Mouse (Mus musculus) forebrain, embryonic 11.5 days (tissue): ENCODE measurements around the gene Fam118a. TPM values are rescaled to one million over a fixed set of nuclear protein-coding genes. Genes with fewer than 3 reads are reported as not detected.
A peak's percentile ranks its signal among the peaks of the same experiment; 100 is the strongest.

Source experiments
- ATAC-seq: fragments of 200-750 bp; cut with Nextera tagmentation; replicated peaks from 2 replicates; pipeline ENCODE4 v1.8.0; 2017; ENCODE audit warnings: moderate TSS enrichment; ENCODE audit not compliant: low FRiP score
- DNase-seq: peaks from one replicate; pipeline ENCODE4 v3.0.0-alpha.2; 2017; ENCODE audit warnings: low spot score
- H3K27ac ChIP-seq: fragments of 300-500 bp; sonication (generic); 2 replicates; pipeline ENCODE4 v1.5.1; 2014; ENCODE audit warnings: low read depth, low read length
- H3K27me3 ChIP-seq: fragments of 300-500 bp; sonication (generic); 2 replicates; pipeline ENCODE4 v1.6.1; 2014; ENCODE audit warnings: mild to moderate bottlenecking, low read length, mixed read lengths; ENCODE audit not compliant: control insufficient read depth, insufficient read depth
- H3K36me3 ChIP-seq: fragments of 300-500 bp; sonication (generic); 2 replicates; pipeline ENCODE4 v1.6.1; 2014; ENCODE audit warnings: mild to moderate bottlenecking, low read length, moderate library complexity, mixed read lengths; ENCODE audit not compliant: control insufficient read depth, insufficient read depth
- H3K4me1 ChIP-seq: fragments of 300-500 bp; sonication (generic); replicated peaks from 2 replicates; pipeline ENCODE4 v1.6.1; 2014; ENCODE audit warnings: low read length, mixed read lengths; ENCODE audit not compliant: control insufficient read depth, insufficient read depth
- H3K4me2 ChIP-seq: fragments of 300-500 bp; sonication (generic); 2 replicates; pipeline ENCODE4 v1.6.1; 2014; ENCODE audit warnings: low read depth, mild to moderate bottlenecking, low read length, moderate library complexity, mixed read lengths; ENCODE audit not compliant: severe bottlenecking
- H3K4me3 ChIP-seq: fragments of 300-500 bp; sonication (generic); 2 replicates; pipeline ENCODE4 v1.5.1; 2014; ENCODE audit warnings: low read depth, low read length
- H3K9ac ChIP-seq: fragments of 300-500 bp; sonication (generic); 2 replicates; pipeline ENCODE4 v1.6.1; 2014; ENCODE audit warnings: low read length
- H3K9me3 ChIP-seq: fragments of 300-500 bp; sonication (generic); 2 replicates; pipeline ENCODE4 v1.6.1; 2016; ENCODE audit warnings: low read length, mixed read lengths; ENCODE audit not compliant: control insufficient read depth
- WGBS: fragments of 180-500 bp; shearing (Covaris S2); extraction: QIAGEN DNeasy Blood & Tissue Kit; methylation state at CpG from one replicate; pipeline ENCODE4 v1.1.7; 2014; 5-methylcytosine and 5-hydroxymethylcytosine counted together
- polyA plus RNA-seq: library from polyadenylated mRNA; unstranded; fragments of >200 nt; fragmentation: Nextera tagmentation; extraction: Ambion mirVana; gene quantifications from 2 replicates; pipeline ENCODE4 v1.2.1, GENCODE M21; 2014

Gene Fam118a
- polyA plus RNA-seq, 1 experiment from 2014 or later = 27.4 TPM

GRCm38 (mm10) chr15:84987874-84988825 is 40.6 kb upstream of the Fam118a start, which contains the start of gene 5031439G07Rik:
Gene 5031439G07Rik, minus strand, starts transcription at chr15:84988551.
- H3K4me3 ChIP-seq = peak within 1 kb of the TSS; percentile 88
- peak; percentile 92 for ATAC-seq
- H3K4me2 ChIP-seq = peak within 1 kb of the TSS; percentile 78
- DNase-seq = peak; percentile 99
- no peaks in the 10 kb centered on the region for H3K9me3 ChIP-seq
- no peaks in the 10 kb centered on the region for H3K27me3 ChIP-seq
- H3K27ac ChIP-seq = no peak within 1 kb of the TSS
- no peaks in the 10 kb centered on the region for H3K36me3 ChIP-seq
- peak within 1 kb of the TSS; percentile 87 for H3K9ac ChIP-seq
- 2% methylated on average over 44 of the region's 59 CpGs for WGBS
- H3K4me1 ChIP-seq = peaks cover 4% of the 10 kb centered on the region; the same call in 1 of the 2 replicates

GRCm38 (mm10) chr15:84989098-84989497 is 39.6 kb upstream of the Fam118a start:
- peaks cover 4% of the 10 kb centered on the region; the same call in 1 of the 2 replicates for H3K4me1 ChIP-seq
- DNase-seq (peak; percentile 26), ATAC-seq (no peak)
- H3K4me2 ChIP-seq = no peak overlapping the region
- H3K36me3 ChIP-seq = no peaks in the 10 kb centered on the region
- WGBS = 72% methylated on average over 3 of the region's 3 CpGs
- no peaks in the 10 kb centered on the region for H3K27me3 ChIP-seq
- H3K27ac ChIP-seq = no peak overlapping the region
- no peaks in the 10 kb centered on the region for H3K9me3 ChIP-seq
- H3K9ac ChIP-seq = no peak overlapping the region
- H3K4me3 ChIP-seq = no peak overlapping the region

DNA sequence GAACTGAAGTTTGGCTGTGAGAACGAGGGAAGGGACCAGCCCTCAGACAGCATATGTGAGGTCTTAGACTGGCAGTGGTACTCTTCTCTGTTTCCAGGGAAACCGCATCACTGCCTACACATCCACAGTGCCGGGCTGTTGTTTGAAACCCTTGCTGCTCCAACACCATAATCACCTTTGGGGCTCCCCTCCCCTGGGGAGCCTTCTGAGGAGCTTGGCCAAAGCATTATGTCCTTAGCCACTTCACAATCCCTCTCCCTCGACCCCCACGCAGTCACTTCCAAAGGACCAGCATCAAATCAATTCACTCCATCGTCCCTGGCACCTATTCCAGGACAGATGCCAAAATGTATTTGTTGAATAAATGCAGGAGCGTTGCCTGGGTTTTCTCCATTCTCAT is 39.0 kb upstream of the Fam118a start:
- Histone ChIP-seq H3K9ac (no peak overlapping the region), H3K27ac (no peak overlapping the region), H3K27me3 (no peaks in the 10 kb centered on the region), H3K9me3 (no peaks in the 10 kb centered on the region), H3K4me3 (no peak overlapping the region), H3K36me3 (no peaks in the 10 kb centered on the region), H3K4me1 (peaks cover 4% of the 10 kb centered on the region; the same call in 1 of the 2 replicates), H3K4me2 (no peak overlapping the region)
- DNase-seq (no peak), ATAC-seq (no peak)
- WGBS = 69% methylated on average over 7 of the region's 7 CpGs

- Histone ChIP-seq H3K4me3 (no peak overlapping the region), H3K9ac (no peak overlapping the region), H3K27ac (no peak overlapping the region), H3K4me1 (no peaks in the 10 kb centered on the region; the same call in 1 of the 2 replicates), H3K4me2 (no peak overlapping the region), H3K27me3 (no peaks in the 10 kb centered on the region), H3K9me3 (no peaks in the 10 kb centered on the region), H3K36me3 (no peaks in the 10 kb centered on the region)
- DNase-seq (no peak), ATAC-seq (no peak)
- whole genome bisulfite sequencing = 45% methylated on average over 6 of the region's 6 CpGs
Measured at GRCm38 (mm10) chr15:84994498-84994897, 34.2 kb upstream of the Fam118a start.

DNA sequence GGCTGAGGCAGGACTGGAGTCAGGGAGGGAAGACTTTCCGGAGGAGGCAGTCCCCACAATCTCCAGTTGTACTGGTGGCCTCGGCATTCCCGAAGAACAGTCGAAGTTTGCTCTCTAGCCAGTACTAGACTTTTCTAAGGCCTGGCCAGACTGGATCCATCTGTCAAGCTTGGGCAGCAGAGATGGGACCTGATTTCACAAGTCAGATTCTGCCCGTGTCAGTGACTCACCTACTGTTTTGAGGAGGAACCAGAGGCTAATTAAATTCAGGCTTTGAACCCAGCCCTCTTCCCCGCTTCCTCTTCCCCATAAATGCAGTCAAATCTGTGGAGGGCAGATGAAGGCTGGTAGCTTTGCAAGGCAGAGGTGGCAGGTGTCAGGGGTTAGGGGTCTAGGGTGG is 33.7 kb upstream of the Fam118a start:
- H3K4me2 ChIP-seq = no peak overlapping the region
- H3K27ac ChIP-seq = no peak overlapping the region
- H3K27me3 ChIP-seq = no peaks in the 10 kb centered on the region
- WGBS = 51% methylated on average over 6 of the region's 6 CpGs
- H3K9ac ChIP-seq = no peak overlapping the region
- ATAC-seq = no peak
- H3K4me3 ChIP-seq = no peak overlapping the region
- H3K4me1 ChIP-seq = no peaks in the 10 kb centered on the region
- H3K9me3 ChIP-seq = no peaks in the 10 kb centered on the region
- no peaks in the 10 kb centered on the region for H3K36me3 ChIP-seq
- DNase-seq = no peak

GRCm38 (mm10) chr15:84995967-84996366 is 32.8 kb upstream of the Fam118a start:
- Histone ChIP-seq H3K27ac (no peak overlapping the region), H3K36me3 (no peaks in the 10 kb centered on the region), H3K4me2 (no peak overlapping the region), H3K4me3 (no peak overlapping the region), H3K4me1 (no peaks in the 10 kb centered on the region), H3K27me3 (no peaks in the 10 kb centered on the region), H3K9ac (no peak overlapping the region), H3K9me3 (no peaks in the 10 kb centered on the region)
- WGBS = 15% methylated on average over 1 of the region's 1 CpGs
- DNase-seq = peak; percentile 75
- ATAC-seq = no peak

- Histone ChIP-seq H3K27me3 (no peaks in the 10 kb centered on the region), H3K27ac (no peak overlapping the region), H3K4me3 (no peak overlapping the region), H3K4me1 (no peaks in the 10 kb centered on the region), H3K9me3 (no peaks in the 10 kb centered on the region), H3K4me2 (no peak overlapping the region), H3K36me3 (no peaks in the 10 kb centered on the region), H3K9ac (no peak overlapping the region)
- 79% methylated on average over 14 of the region's 14 CpGs for WGBS
- DNase-seq (no peak), ATAC-seq (no peak)
Measured at GRCm38 (mm10) chr15:84997768-84998454, 30.8 kb upstream of the Fam118a start.

GRCm38 (mm10) chr15:84999911-85000310 is 28.8 kb upstream of the Fam118a start:
- Histone ChIP-seq H3K27ac (no peak overlapping the region), H3K4me3 (no peak overlapping the region), H3K4me1 (no peaks in the 10 kb centered on the region), H3K9me3 (no peaks in the 10 kb centered on the region), H3K27me3 (no peaks in the 10 kb centered on the region), H3K9ac (no peak overlapping the region), H3K4me2 (no peak overlapping the region), H3K36me3 (no peaks in the 10 kb centered on the region)
- ATAC-seq (no peak), DNase-seq (no peak)
- WGBS = 69% methylated on average over 7 of the region's 7 CpGs
